Mouse (Mus musculus) erythroblast, embryonic 14.5 days (primary cell): Measurements from ENCODE around the gene Lrrfip1. TPM values are rescaled to one million over a fixed set of nuclear protein-coding genes. Genes with fewer than 3 reads are reported as not detected.

Source experiments
- H3K27me3 ChIP-seq: 2 replicates; pipeline ENCODE4 v1.6.1; 2012; ENCODE audit warnings: inconsistent platforms; ENCODE audit not compliant: control insufficient read depth
- H3K36me3 ChIP-seq: 2 replicates; pipeline ENCODE4 v1.6.1; 2012; ENCODE audit warnings: mild to moderate bottlenecking, inconsistent platforms; ENCODE audit not compliant: control insufficient read depth
- H3K4me1 ChIP-seq: 2 replicates; pipeline ENCODE4 v1.6.1; 2012; ENCODE audit warnings: inconsistent platforms; ENCODE audit not compliant: control insufficient read depth
- H3K4me3 ChIP-seq: replicated peaks from 2 replicates; pipeline ENCODE3; 2012; ENCODE audit warnings: moderate library complexity, mild to moderate bottlenecking, inconsistent platforms
- H3K9me3 ChIP-seq: 2 replicates; pipeline ENCODE4 v1.6.1; 2012; ENCODE audit warnings: low read length, inconsistent platforms, mixed read lengths; ENCODE audit not compliant: control insufficient read depth
- GATA1 ChIP-seq: IDR thresholded peaks from 2 replicates; pipeline ENCODE4 v1.6.1; 2012; ENCODE audit warnings: low read length, inconsistent platforms, mixed read lengths
- TAL1 ChIP-seq: IDR thresholded peaks from 3 replicates; pipeline ENCODE4 v1.6.1; 2012; ENCODE audit warnings: low read length, inconsistent platforms, mixed read lengths
- polyA plus RNA-seq: library from polyadenylated mRNA; stranded (reverse); fragments of >175 nt; gene quantifications from 2 replicates; pipeline ENCODE4 v1.2.3, GENCODE M21; 2012

The Lrrfip1 gene
- polyA plus RNA-seq, 1 experiment, result 0.03 TPM

GRCm38 (mm10) chr1:91017111-91017758 lies 18.7 kb downstream of the Lrrfip1 start:
- no peaks in the 10 kb centered on the region for H3K36me3 ChIP-seq
- H3K4me1 ChIP-seq, result no peaks in the 10 kb centered on the region
- H3K4me3 ChIP-seq, result no peak overlapping the region
- peaks cover 11% of the 10 kb centered on the region for H3K9me3 ChIP-seq
- no peaks in the 10 kb centered on the region for H3K27me3 ChIP-seq
- no peak for TF ChIP-seq GATA1
- TF ChIP-seq TAL1, result no peak

GRCm38 (mm10) chr1:91019346-91019745 lies 20.8 kb downstream of the Lrrfip1 start:
- Histone ChIP-seq H3K36me3 (no peaks in the 10 kb centered on the region), H3K27me3 (no peaks in the 10 kb centered on the region), H3K4me3 (no peak overlapping the region), H3K9me3 (peaks cover 11% of the 10 kb centered on the region), H3K4me1 (no peaks in the 10 kb centered on the region)
- TF ChIP-seq TAL1, result no peak
- TF ChIP-seq GATA1, result no peak

GRCm38 (mm10) chr1:91021304-91021703 lies 22.8 kb downstream of the Lrrfip1 start:
- Histone ChIP-seq H3K36me3 (no peaks in the 10 kb centered on the region), H3K4me1 (no peaks in the 10 kb centered on the region), H3K27me3 (no peaks in the 10 kb centered on the region), H3K4me3 (no peak overlapping the region), H3K9me3 (peaks cover 11% of the 10 kb centered on the region)
- TF ChIP-seq GATA1 (no peak), TAL1 (no peak)

GRCm38 (mm10) chr1:91022157-91022895 lies 23.8 kb downstream of the Lrrfip1 start:
- no peaks in the 10 kb centered on the region for H3K36me3 ChIP-seq
- H3K4me1 ChIP-seq, result no peaks in the 10 kb centered on the region
- no peaks in the 10 kb centered on the region for H3K27me3 ChIP-seq
- no peak overlapping the region for H3K4me3 ChIP-seq
- H3K9me3 ChIP-seq, result peaks cover 11% of the 10 kb centered on the region
- TF ChIP-seq TAL1 (no peak), GATA1 (no peak)

GRCm38 (mm10) chr1:91023230-91023629 lies 24.7 kb downstream of the Lrrfip1 start:
- peaks cover 11% of the 10 kb centered on the region for H3K9me3 ChIP-seq
- TF ChIP-seq TAL1 (no peak), GATA1 (no peak)
- no peak overlapping the region for H3K4me3 ChIP-seq
- H3K27me3 ChIP-seq, result no peaks in the 10 kb centered on the region
- no peaks in the 10 kb centered on the region for H3K36me3 ChIP-seq
- no peaks in the 10 kb centered on the region for H3K4me1 ChIP-seq

- no peaks in the 10 kb centered on the region for H3K27me3 ChIP-seq
- TF ChIP-seq GATA1 (no peak), TAL1 (no peak)
- no peak overlapping the region for H3K4me3 ChIP-seq
- no peaks in the 10 kb centered on the region for H3K4me1 ChIP-seq
- peaks cover 8% of the 10 kb centered on the region for H3K9me3 ChIP-seq
- no peaks in the 10 kb centered on the region for H3K36me3 ChIP-seq
Measured at GRCm38 (mm10) chr1:91023960-91024359, 25.4 kb downstream of the Lrrfip1 start.

- no peaks in the 10 kb centered on the region for H3K36me3 ChIP-seq
- no peak overlapping the region for H3K4me3 ChIP-seq
- TF ChIP-seq TAL1 (no peak), GATA1 (no peak)
- no peaks in the 10 kb centered on the region for H3K27me3 ChIP-seq
- H3K9me3 ChIP-seq, result peaks cover 3% of the 10 kb centered on the region
- H3K4me1 ChIP-seq, result no peaks in the 10 kb centered on the region
Measured at GRCm38 (mm10) chr1:91024464-91024863, 25.9 kb downstream of the Lrrfip1 start.

- no peaks in the 10 kb centered on the region for H3K4me1 ChIP-seq
- H3K4me3 ChIP-seq, result no peak overlapping the region
- H3K36me3 ChIP-seq, result no peaks in the 10 kb centered on the region
- peaks cover 5% of the 10 kb centered on the region for H3K9me3 ChIP-seq
- no peak for TF ChIP-seq GATA1
- no peak for TF ChIP-seq TAL1
- no peaks in the 10 kb centered on the region for H3K27me3 ChIP-seq
Measured at GRCm38 (mm10) chr1:91026945-91027344, 28.4 kb downstream of the Lrrfip1 start.

- no peak for TF ChIP-seq GATA1
- TF ChIP-seq TAL1, result no peak
- peaks cover 5% of the 10 kb centered on the region for H3K9me3 ChIP-seq
- H3K27me3 ChIP-seq, result no peaks in the 10 kb centered on the region
- no peak overlapping the region for H3K4me3 ChIP-seq
- H3K4me1 ChIP-seq, result no peaks in the 10 kb centered on the region
- no peaks in the 10 kb centered on the region for H3K36me3 ChIP-seq
Measured at GRCm38 (mm10) chr1:91030383-91030782, 31.8 kb downstream of the Lrrfip1 start.
